Mouse (Mus musculus): ENCODE measurements around the gene Syt7. TPM values are rescaled to one million over a fixed set of nuclear protein-coding genes. Genes with fewer than 3 reads are reported as not detected.
A peak's percentile ranks its signal among the peaks of the same experiment; 100 is the strongest.

Gene Syt7
- polyA plus RNA-seq, 1 experiment from 2014 or later, result 13.6 TPM

GRCm38 (mm10) chr19:10454718-10455436 is 66.0 kb downstream of the Syt7 start:
- peaks cover 29% of the 10 kb centered on the region for H3K27me3 ChIP-seq (ENCODE audit: control insufficient read depth, insufficient read depth, low read depth, low read length)
- no peaks in the 10 kb centered on the region for H3K36me3 ChIP-seq (ENCODE audit: control insufficient read depth, insufficient read depth, low read length)
- no peak overlapping the region for H3K27ac ChIP-seq (ENCODE audit: low read length)
- H3K9ac ChIP-seq (ENCODE audit: low read depth, low read length), result no peak overlapping the region
- ATAC-seq, result no peak
- peaks cover 14% of the 10 kb centered on the region for H3K4me1 ChIP-seq (ENCODE audit: control insufficient read depth, insufficient read depth, low read length)
- no peaks in the 10 kb centered on the region for H3K9me3 ChIP-seq (replicated peaks; ENCODE audit: control insufficient read depth, low read length, poor library complexity, severe bottlenecking)
- 68% methylated on average over 4 of the region's 4 CpGs for WGBS
- no peak overlapping the region for H3K4me2 ChIP-seq (ENCODE audit: low read length)
- H3K4me3 ChIP-seq (ENCODE audit: low read depth, low read length), result no peak overlapping the region

- Histone ChIP-seq H3K9me3 (replicated peaks; ENCODE audit: control insufficient read depth, low read length, poor library complexity, severe bottlenecking) (no peaks in the 10 kb centered on the region), H3K4me2 (ENCODE audit: low read length) (peak overlapping the region; percentile 75), H3K27ac (ENCODE audit: low read length) (no peak overlapping the region), H3K36me3 (ENCODE audit: control insufficient read depth, insufficient read depth, low read length) (no peaks in the 10 kb centered on the region), H3K9ac (ENCODE audit: low read depth, low read length) (0 out of 2 replicates have a peak overlapping the region, but pooled peaks have one; percentile 28), H3K4me1 (ENCODE audit: control insufficient read depth, insufficient read depth, low read length) (peaks cover 16% of the 10 kb centered on the region), H3K4me3 (ENCODE audit: low read depth, low read length) (peak overlapping the region; percentile 53; the same call in 1 of the 2 replicates), H3K27me3 (ENCODE audit: control insufficient read depth, insufficient read depth, low read depth, low read length) (peaks cover 30% of the 10 kb centered on the region)
- ATAC-seq, result no peak
- WGBS, result 75% methylated on average over 3 of the region's 3 CpGs
Measured at GRCm38 (mm10) chr19:10455437-10455806, 66.5 kb downstream of the Syt7 start.

DNA sequence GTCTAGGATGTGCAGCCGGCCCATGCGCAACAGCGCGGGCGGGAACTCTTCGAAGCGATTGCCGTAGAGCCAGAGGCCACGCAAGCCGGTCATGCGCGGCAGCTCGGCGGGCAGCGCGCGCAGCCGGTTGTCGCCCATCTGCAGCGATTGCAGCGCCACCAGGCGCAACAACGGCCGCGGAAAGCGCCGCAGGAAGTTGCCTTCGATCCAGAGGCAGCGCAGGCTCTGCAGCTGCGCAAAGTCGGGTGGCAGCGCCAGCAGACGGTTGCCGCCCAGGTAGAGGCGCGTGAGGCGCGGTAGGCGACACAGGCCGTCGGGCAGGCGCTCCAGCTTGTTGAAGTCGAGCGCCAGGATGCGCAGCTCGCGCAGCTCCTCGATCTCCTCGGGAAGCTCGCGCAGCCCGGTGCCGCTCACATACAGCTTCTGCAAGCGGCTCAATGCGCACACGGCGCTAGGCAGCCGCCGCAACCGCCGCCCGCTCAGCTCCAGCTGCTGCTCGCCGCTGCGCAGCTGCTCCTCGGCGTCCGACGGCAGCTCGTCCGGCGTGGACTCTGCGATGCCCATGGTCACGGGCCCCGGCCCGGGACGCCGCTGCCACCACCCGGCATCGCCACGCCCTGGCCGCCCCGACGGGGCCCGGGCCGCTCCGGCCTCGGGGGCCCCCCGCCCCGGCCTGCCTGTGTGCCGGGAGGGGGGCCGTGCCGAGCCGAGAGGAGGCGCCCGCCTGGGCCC is 68.0 kb downstream of the Syt7 start, which contains the start of gene Lrrc10b:
Lrrc10b (minus strand) TSS at position 722 of the 732 bp plus-strand sequence.
- Histone ChIP-seq H3K4me1 (ENCODE audit: control insufficient read depth, insufficient read depth, low read length) (peaks cover 16% of the 10 kb centered on the region), H3K9ac (ENCODE audit: low read depth, low read length) (peak within 1 kb of the TSS; percentile 68), H3K27ac (ENCODE audit: low read length) (peak within 1 kb of the TSS; percentile 64), H3K4me3 (ENCODE audit: low read depth, low read length) (peak within 1 kb of the TSS; percentile 53), H3K36me3 (ENCODE audit: control insufficient read depth, insufficient read depth, low read length) (no peaks in the 10 kb centered on the region), H3K4me2 (ENCODE audit: low read length) (peak within 1 kb of the TSS; percentile 75), H3K27me3 (ENCODE audit: control insufficient read depth, insufficient read depth, low read depth, low read length) (peaks cover 33% of the 10 kb centered on the region), H3K9me3 (replicated peaks; ENCODE audit: control insufficient read depth, low read length, poor library complexity, severe bottlenecking) (no peaks in the 10 kb centered on the region)
- WGBS, result under 1% methylated on average over 88 of the region's 96 CpGs
- peak; percentile 73 for ATAC-seq

DNA sequence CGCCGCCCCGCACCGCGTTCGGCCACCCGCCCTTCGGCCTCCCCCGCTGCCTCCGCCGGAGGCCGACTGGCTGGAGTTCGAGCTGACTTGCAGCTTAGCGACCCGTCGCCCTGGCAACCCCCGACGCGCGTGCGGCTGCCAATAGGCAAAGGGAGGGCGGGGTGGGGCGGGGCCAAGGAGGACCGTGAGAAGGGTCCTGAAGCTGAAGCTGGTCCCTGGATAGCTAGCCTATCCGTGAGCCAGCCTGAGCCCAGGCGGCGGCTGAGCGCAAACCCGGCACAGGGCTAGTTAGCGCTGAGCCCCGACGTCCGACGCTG is 68.6 kb downstream of the Syt7 start:
- Histone ChIP-seq H3K27ac (ENCODE audit: low read length) (no peak overlapping the region), H3K4me1 (ENCODE audit: control insufficient read depth, insufficient read depth, low read length) (peaks cover 16% of the 10 kb centered on the region), H3K9me3 (replicated peaks; ENCODE audit: control insufficient read depth, low read length, poor library complexity, severe bottlenecking) (no peaks in the 10 kb centered on the region), H3K9ac (ENCODE audit: low read depth, low read length) (peak overlapping the region; percentile 68), H3K27me3 (ENCODE audit: control insufficient read depth, insufficient read depth, low read depth, low read length) (peaks cover 37% of the 10 kb centered on the region), H3K4me2 (ENCODE audit: low read length) (peak overlapping the region; percentile 75), H3K4me3 (ENCODE audit: low read depth, low read length) (peak overlapping the region; percentile 53), H3K36me3 (ENCODE audit: control insufficient read depth, insufficient read depth, low read length) (no peaks in the 10 kb centered on the region)
- peak; percentile 88 for ATAC-seq
- 0% methylated on average over 25 of the region's 34 CpGs for WGBS

DNA sequence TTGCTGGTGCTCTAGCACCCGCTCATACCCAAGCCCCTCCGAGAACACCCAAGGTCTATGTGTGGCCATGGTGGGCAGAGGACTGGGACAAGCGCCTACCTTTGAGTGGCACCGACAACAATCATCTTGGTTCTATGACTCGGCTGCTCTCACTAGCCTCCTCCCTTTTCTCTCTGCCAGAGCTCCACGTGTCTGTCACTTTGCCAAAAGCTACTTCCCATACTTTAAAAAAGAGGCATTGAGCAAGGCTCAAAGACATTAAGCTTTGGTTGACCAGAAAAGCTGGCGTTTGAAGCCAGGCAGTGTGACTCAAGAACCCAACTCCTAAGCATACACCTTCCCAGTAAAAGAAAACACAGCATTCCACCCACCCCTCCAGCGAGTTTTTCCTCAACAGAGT is 69.2 kb downstream of the Syt7 start:
- WGBS, result 20% methylated on average over 8 of the region's 8 CpGs
- Histone ChIP-seq H3K36me3 (ENCODE audit: control insufficient read depth, insufficient read depth, low read length) (no peaks in the 10 kb centered on the region), H3K9ac (ENCODE audit: low read depth, low read length) (no peak overlapping the region), H3K4me2 (ENCODE audit: low read length) (peak overlapping the region; percentile 75), H3K9me3 (replicated peaks; ENCODE audit: control insufficient read depth, low read length, poor library complexity, severe bottlenecking) (no peaks in the 10 kb centered on the region), H3K4me3 (ENCODE audit: low read depth, low read length) (peak overlapping the region; percentile 53; the same call in 1 of the 2 replicates), H3K4me1 (ENCODE audit: control insufficient read depth, insufficient read depth, low read length) (peaks cover 16% of the 10 kb centered on the region), H3K27ac (ENCODE audit: low read length) (no peak overlapping the region), H3K27me3 (ENCODE audit: control insufficient read depth, insufficient read depth, low read depth, low read length) (peaks cover 39% of the 10 kb centered on the region)
- ATAC-seq, result peak; percentile 25

DNA sequence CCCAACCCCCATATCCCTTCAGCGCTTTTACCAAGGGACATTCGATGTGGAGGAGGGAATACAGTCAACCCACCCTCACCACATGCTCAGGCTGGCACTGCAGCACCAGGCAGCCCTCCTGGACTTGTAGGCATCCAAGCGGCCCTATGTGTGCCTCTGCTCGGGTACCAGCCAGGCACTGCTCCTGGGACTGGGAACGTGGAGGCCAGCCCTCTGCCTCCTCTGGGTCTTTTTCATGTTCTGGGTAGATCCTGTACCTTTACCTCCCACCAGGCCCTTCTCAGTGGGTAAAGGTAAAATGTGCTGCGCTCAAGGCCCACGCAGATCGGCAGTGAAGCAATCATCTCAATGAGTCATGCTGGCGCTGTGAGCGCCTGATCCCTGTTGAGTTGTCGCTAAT is 71.0 kb downstream of the Syt7 start:
- Histone ChIP-seq H3K4me3 (ENCODE audit: low read depth, low read length) (no peak overlapping the region), H3K9ac (ENCODE audit: low read depth, low read length) (no peak overlapping the region), H3K36me3 (ENCODE audit: control insufficient read depth, insufficient read depth, low read length) (no peaks in the 10 kb centered on the region), H3K27me3 (ENCODE audit: control insufficient read depth, insufficient read depth, low read depth, low read length) (peaks cover 36% of the 10 kb centered on the region), H3K4me2 (ENCODE audit: low read length) (no peak overlapping the region), H3K27ac (ENCODE audit: low read length) (no peak overlapping the region), H3K4me1 (ENCODE audit: control insufficient read depth, insufficient read depth, low read length) (peaks cover 14% of the 10 kb centered on the region), H3K9me3 (replicated peaks; ENCODE audit: control insufficient read depth, low read length, poor library complexity, severe bottlenecking) (no peaks in the 10 kb centered on the region)
- ATAC-seq, result no peak
- 44% methylated on average over 11 of the region's 11 CpGs for WGBS

- Histone ChIP-seq H3K9ac (ENCODE audit: low read depth, low read length) (no peak overlapping the region), H3K9me3 (replicated peaks; ENCODE audit: control insufficient read depth, low read length, poor library complexity, severe bottlenecking) (no peaks in the 10 kb centered on the region), H3K4me3 (ENCODE audit: low read depth, low read length) (no peak overlapping the region), H3K36me3 (ENCODE audit: control insufficient read depth, insufficient read depth, low read length) (no peaks in the 10 kb centered on the region), H3K4me1 (ENCODE audit: control insufficient read depth, insufficient read depth, low read length) (peaks cover 5% of the 10 kb centered on the region; the same call in 1 of the 2 replicates), H3K4me2 (ENCODE audit: low read length) (no peak overlapping the region), H3K27ac (ENCODE audit: low read length) (no peak overlapping the region), H3K27me3 (ENCODE audit: control insufficient read depth, insufficient read depth, low read depth, low read length) (peaks cover 22% of the 10 kb centered on the region)
- 55% methylated on average over 7 of the region's 7 CpGs for WGBS
- ATAC-seq, result no peak
Measured at GRCm38 (mm10) chr19:10461584-10461983, 72.7 kb downstream of the Syt7 start.

DNA sequence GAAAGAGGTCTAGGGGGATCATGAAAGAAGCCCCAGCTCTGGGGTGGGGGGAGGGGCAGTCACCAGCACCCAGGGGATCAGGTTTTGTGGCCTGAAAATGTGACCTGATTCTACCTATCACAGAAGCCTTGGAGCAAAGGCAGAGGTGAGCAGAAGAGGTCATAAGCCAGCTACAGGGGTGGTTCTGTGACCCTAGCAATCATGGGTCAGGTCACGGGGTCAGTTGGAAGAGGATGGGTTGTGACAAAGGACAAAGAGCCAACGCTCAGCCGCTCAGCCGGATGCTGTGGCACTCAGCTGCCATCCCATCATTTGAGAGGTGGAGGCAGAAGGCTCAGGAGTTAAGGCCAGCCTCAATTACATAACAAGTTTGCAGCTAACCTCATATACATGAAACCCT is 75.5 kb downstream of the Syt7 start:
- H3K9me3 ChIP-seq (replicated peaks; ENCODE audit: control insufficient read depth, low read length, poor library complexity, severe bottlenecking), result no peaks in the 10 kb centered on the region
- H3K36me3 ChIP-seq (ENCODE audit: control insufficient read depth, insufficient read depth, low read length), result no peaks in the 10 kb centered on the region
- ATAC-seq, result no peak
- H3K4me3 ChIP-seq (ENCODE audit: low read depth, low read length), result no peak overlapping the region
- peaks cover 15% of the 10 kb centered on the region for H3K27me3 ChIP-seq (ENCODE audit: control insufficient read depth, insufficient read depth, low read depth, low read length)
- 0 out of 2 replicates have a peak, but pooled peaks cover 2% of the 10 kb centered on the region for H3K4me1 ChIP-seq (ENCODE audit: control insufficient read depth, insufficient read depth, low read length)
- no peak overlapping the region for H3K9ac ChIP-seq (ENCODE audit: low read depth, low read length)
- H3K27ac ChIP-seq (ENCODE audit: low read length), result 0 out of 2 replicates have a peak overlapping the region, but pooled peaks have one; percentile 34
- WGBS, result 10% methylated on average over 4 of the region's 4 CpGs
- no peak overlapping the region for H3K4me2 ChIP-seq (ENCODE audit: low read length)

- Histone ChIP-seq H3K27ac (ENCODE audit: low read length) (no peak overlapping the region), H3K4me3 (ENCODE audit: low read depth, low read length) (no peak overlapping the region), H3K4me2 (ENCODE audit: low read length) (no peak overlapping the region), H3K4me1 (ENCODE audit: control insufficient read depth, insufficient read depth, low read length) (no peaks in the 10 kb centered on the region), H3K27me3 (ENCODE audit: control insufficient read depth, insufficient read depth, low read depth, low read length) (no peaks in the 10 kb centered on the region), H3K36me3 (ENCODE audit: control insufficient read depth, insufficient read depth, low read length) (no peaks in the 10 kb centered on the region), H3K9me3 (replicated peaks; ENCODE audit: control insufficient read depth, low read length, poor library complexity, severe bottlenecking) (no peaks in the 10 kb centered on the region), H3K9ac (ENCODE audit: low read depth, low read length) (no peak overlapping the region)
- no peak for ATAC-seq
- 75% methylated on average over 8 of the region's 8 CpGs for WGBS
Measured at GRCm38 (mm10) chr19:10469171-10469658, 80.3 kb downstream of the Syt7 start.

Data from midbrain, embryonic 16.5 days (tissue).